Mouse (Mus musculus) limb, embryonic 14.5 days (tissue): ENCODE measurements at regions not wholly inside any gene's neighbourhood (a gene's known extent, or its start where the extent isn't known, plus 50 kb on each side); places are given as distances from the start of the nearest gene placed in this dataset.

Source experiments
- ATAC-seq: fragments of 200-750 bp; cut with Nextera tagmentation; 2 replicates; pipeline ENCODE4 v1.8.0; 2017; ENCODE audit warnings: low read depth, moderate number of reproducible peaks, moderate TSS enrichment; ENCODE audit not compliant: low FRiP score
- DNase-seq: peaks from one replicate; pipeline ENCODE4 v3.0.0-alpha.2; 2015; ENCODE audit warnings: low spot score
- H3K27ac ChIP-seq: fragments of 300-500 bp; sonication (generic); replicated peaks from 2 replicates; pipeline ENCODE4 v1.5.1; 2014; ENCODE audit warnings: low read depth, mild to moderate bottlenecking, low read length, moderate library complexity, mixed read lengths
- H3K27me3 ChIP-seq: fragments of 300-500 bp; sonication (generic); 2 replicates; pipeline ENCODE4 v1.6.1; 2014; ENCODE audit warnings: low read length, mixed read lengths; ENCODE audit not compliant: control insufficient read depth, insufficient read depth
- H3K36me3 ChIP-seq: fragments of 300-500 bp; sonication (generic); 2 replicates; pipeline ENCODE4 v1.6.1; 2014; ENCODE audit warnings: mild to moderate bottlenecking, low read length, moderate library complexity, mixed read lengths; ENCODE audit not compliant: control insufficient read depth, insufficient read depth
- H3K4me1 ChIP-seq: fragments of 300-500 bp; sonication (generic); 2 replicates; pipeline ENCODE4 v1.6.1; 2014; ENCODE audit warnings: antibody characterized with exemption, low read length, mixed read lengths; ENCODE audit not compliant: control insufficient read depth, insufficient read depth
- H3K4me2 ChIP-seq: fragments of 300-500 bp; sonication (generic); replicated peaks from 2 replicates; pipeline ENCODE4 v1.6.1; 2014; ENCODE audit warnings: low read depth, mild to moderate bottlenecking, low read length, moderate library complexity; ENCODE audit not compliant: severe bottlenecking
- H3K4me3 ChIP-seq: fragments of 300-500 bp; sonication (generic); replicated peaks from 2 replicates; pipeline ENCODE4 v1.5.1; 2014; ENCODE audit warnings: low read length
- H3K9ac ChIP-seq: fragments of 300-500 bp; sonication (generic); 2 replicates; pipeline ENCODE4 v1.6.1; 2014; ENCODE audit warnings: mild to moderate bottlenecking, low read depth, low read length, moderate library complexity; ENCODE audit not compliant: severe bottlenecking
- H3K9me3 ChIP-seq: fragments of 300-500 bp; sonication (generic); 2 replicates; pipeline ENCODE4 v1.6.1; 2016; ENCODE audit warnings: low read length; ENCODE audit not compliant: control insufficient read depth
- POLR2A ChIP-seq: fragments of 200-500 bp; IDR thresholded peaks from 2 replicates; pipeline ENCODE4 v1.8.0; 2012; ENCODE audit warnings: inconsistent platforms, mild to moderate bottlenecking, moderate library complexity, borderline replicate concordance; ENCODE audit not compliant: insufficient read depth, insufficient read length; ENCODE audit errors: extremely low read depth
- WGBS: fragments of 180-500 bp; shearing (Covaris S2); extraction: QIAGEN DNeasy Blood & Tissue Kit; methylation state at CpG from one replicate; pipeline ENCODE4 v1.1.7; 2014; 5-methylcytosine and 5-hydroxymethylcytosine counted together

DNA sequence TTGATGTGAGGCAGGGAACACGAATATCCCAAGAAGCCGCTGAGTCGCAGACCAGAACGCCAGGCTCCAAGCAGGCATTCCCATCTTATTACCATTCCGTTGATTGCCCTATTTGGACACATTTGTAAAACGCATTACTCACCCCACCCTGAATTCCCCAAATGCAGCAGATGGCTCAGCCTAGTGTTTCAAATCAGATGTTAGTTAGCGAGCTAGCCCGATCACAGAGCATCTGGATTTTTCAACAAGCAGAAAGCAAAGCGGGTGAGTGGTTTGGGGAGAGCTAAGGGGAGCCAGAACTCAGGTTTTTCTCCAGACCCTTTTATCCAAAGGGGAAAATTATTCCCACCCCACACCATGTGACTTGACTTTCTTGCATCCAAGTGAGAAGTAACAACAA is 273.2 kb downstream of the Rwdd3 start:
- Histone ChIP-seq H3K4me3 (no peak overlapping the region), H3K9me3 (no peaks in the 10 kb centered on the region), H3K36me3 (no peaks in the 10 kb centered on the region), H3K4me2 (peak overlapping the region; percentile 15; the same call in 1 of the 2 replicates), H3K9ac (no peak overlapping the region), H3K27me3 (no peaks in the 10 kb centered on the region), H3K27ac (no peak overlapping the region), H3K4me1 (no peaks in the 10 kb centered on the region)
- ATAC-seq (peak; percentile 79), DNase-seq (peak; percentile 42)
- WGBS = 41% methylated on average over 9 of the region's 9 CpGs
- TF ChIP-seq POLR2A = no peak

GRCm38 (mm10) chr3:120897758-120898157 is 273.7 kb downstream of the Rwdd3 start:
- no peaks in the 10 kb centered on the region for H3K9me3 ChIP-seq
- no peak overlapping the region for H3K27ac ChIP-seq
- no peaks in the 10 kb centered on the region for H3K27me3 ChIP-seq
- TF ChIP-seq POLR2A = no peak
- H3K4me2 ChIP-seq = peak overlapping the region; percentile 15; the same call in 1 of the 2 replicates
- ATAC-seq (0 out of 2 replicates have a peak, but pooled peaks have one; percentile 20), DNase-seq (no peak)
- H3K4me1 ChIP-seq = no peaks in the 10 kb centered on the region
- 68% methylated on average over 9 of the region's 9 CpGs for WGBS
- H3K36me3 ChIP-seq = no peaks in the 10 kb centered on the region
- no peak overlapping the region for H3K9ac ChIP-seq
- no peak overlapping the region for H3K4me3 ChIP-seq

DNA sequence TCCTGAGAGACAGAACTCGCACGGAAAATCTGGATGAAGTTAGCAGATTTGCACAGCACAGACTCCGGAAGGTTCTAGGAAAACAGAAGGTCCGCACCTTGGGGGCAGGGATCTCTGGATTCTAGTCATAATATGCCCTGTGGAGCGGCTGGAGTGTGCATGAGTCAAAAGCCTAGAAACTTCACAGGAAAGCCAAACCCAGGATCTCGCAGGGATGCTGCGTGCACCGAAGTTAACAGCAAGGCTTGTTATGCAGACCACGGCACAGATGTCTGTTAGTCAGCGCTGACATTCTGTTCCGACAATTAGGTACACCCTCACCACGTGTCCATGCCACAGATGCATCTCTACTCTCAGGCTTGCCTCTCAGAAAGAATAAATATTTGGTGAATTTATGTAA is 274.3 kb downstream of the Rwdd3 start:
- 73% methylated on average over 12 of the region's 12 CpGs for WGBS

DNA sequence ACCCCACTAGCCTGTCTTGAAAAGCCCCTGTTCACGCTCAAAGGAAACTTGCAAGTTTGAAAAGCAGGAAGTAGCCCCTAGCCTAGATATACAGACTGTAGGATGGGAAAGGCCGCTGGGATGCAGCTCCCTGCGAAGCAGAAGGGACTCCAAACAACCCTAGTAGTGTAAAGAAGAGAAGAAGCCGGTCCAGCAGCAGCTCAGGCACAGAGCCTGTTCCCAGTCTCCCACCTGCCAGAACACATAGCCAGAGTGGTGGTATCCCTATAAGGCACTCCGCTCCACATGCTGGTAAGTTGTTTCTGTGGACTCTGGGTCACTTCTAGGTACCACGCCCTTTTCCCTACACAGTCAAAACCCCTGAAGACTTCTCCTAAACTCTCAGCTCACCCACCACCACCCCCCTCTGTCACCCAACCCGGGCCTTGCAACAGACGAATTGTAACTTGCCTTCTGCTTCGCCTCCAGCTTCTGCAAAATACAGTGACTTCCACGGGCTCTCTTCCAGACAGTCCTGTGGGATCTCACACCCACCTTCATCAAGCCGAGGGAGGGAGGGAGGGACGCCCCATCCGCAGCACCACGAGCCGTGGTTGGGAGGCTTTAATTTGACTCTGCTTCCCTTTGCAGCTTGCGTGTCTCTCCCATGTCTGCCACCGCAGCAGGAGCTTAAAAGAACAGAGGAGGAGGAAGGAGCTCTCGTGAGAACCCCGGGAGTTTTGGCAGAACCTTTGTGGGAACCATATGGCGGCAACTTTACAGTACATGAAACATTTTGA is 285.2 kb downstream of the Rwdd3 start:
- 46% methylated on average over 20 of the region's 20 CpGs for WGBS
- Histone ChIP-seq H3K4me1 (peaks cover 3% of the 10 kb centered on the region; the same call in 1 of the 2 replicates), H3K4me3 (no peak overlapping the region), H3K9ac (no peak overlapping the region), H3K27ac (no peak overlapping the region), H3K4me2 (peak overlapping the region; percentile 26; the same call in 1 of the 2 replicates), H3K27me3 (no peaks in the 10 kb centered on the region), H3K36me3 (no peaks in the 10 kb centered on the region), H3K9me3 (no peaks in the 10 kb centered on the region)
- DNase-seq (no peak), ATAC-seq (peak; percentile 47; the same call in 1 of the 2 replicates)
- TF ChIP-seq POLR2A = no peak

More for the DNA sequence above, 274.3 kb downstream of the Rwdd3 start:
- Histone ChIP-seq H3K27me3 (no peaks in the 10 kb centered on the region), H3K9me3 (no peaks in the 10 kb centered on the region), H3K4me1 (no peaks in the 10 kb centered on the region), H3K4me2 (no peak overlapping the region), H3K9ac (no peak overlapping the region), H3K27ac (no peak overlapping the region), H3K36me3 (no peaks in the 10 kb centered on the region), H3K4me3 (no peak overlapping the region)
- no peak for TF ChIP-seq POLR2A
- DNase-seq (no peak), ATAC-seq (no peak)

DNA sequence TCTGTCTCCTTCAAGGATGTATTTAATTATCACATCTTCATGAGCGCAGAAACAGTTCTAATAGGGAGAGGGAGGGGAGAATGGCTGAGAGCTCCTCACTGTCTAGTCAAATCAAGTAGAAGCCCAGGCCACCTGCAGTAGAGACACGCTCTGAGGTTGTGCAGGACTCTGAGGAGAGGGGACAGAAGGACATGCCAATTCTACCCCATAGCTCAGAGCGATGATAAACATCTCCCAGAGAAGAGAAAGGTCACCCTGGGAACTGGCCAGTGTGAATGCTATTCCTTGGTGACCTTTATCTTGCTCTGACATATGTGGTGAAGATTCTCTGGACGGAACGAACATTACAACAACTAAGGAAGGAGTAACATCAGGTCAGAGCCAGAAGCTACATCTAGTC is 286.1 kb downstream of the Rwdd3 start:
- Histone ChIP-seq H3K4me1 (peaks cover 3% of the 10 kb centered on the region; the same call in 1 of the 2 replicates), H3K27ac (no peak overlapping the region)

More for the DNA sequence above, 286.1 kb downstream of the Rwdd3 start:
- H3K27me3 ChIP-seq = no peaks in the 10 kb centered on the region
- no peak for TF ChIP-seq POLR2A
- H3K9ac ChIP-seq = no peak overlapping the region
- H3K9me3 ChIP-seq = no peaks in the 10 kb centered on the region
- no peak overlapping the region for H3K4me3 ChIP-seq
- no peak for DNase-seq
- WGBS = 89% methylated on average over 5 of the region's 5 CpGs
- no peak for ATAC-seq
- H3K36me3 ChIP-seq = no peaks in the 10 kb centered on the region
- no peak overlapping the region for H3K4me2 ChIP-seq
